Mouse (Mus musculus): ENCODE data around the gene Cers6.

GRCm38 (mm10) chr2:69047297-69047696 is 186.1 kb downstream of the Cers6 start:
- TF ChIP-seq CTCF (IDR thresholded peaks at IDR 0.05; ENCODE audit: control insufficient read depth, insufficient read depth, low read length) (no peak), POLR2A (IDR thresholded peaks at IDR 0.05; ENCODE audit: borderline replicate concordance, control insufficient read depth, low read depth, low read length) (no peak)

Measured in bone marrow, adult 2 months (tissue).